Mouse (Mus musculus): Measurements from ENCODE around the gene Sh3pxd2a. TPM values are rescaled to one million over a fixed set of nuclear protein-coding genes. Genes with fewer than 3 reads are reported as not detected.

Gene Sh3pxd2a
- polyA plus RNA-seq, 2 experiments from 2014 or later: 0.60 to 1.9 TPM

DNA sequence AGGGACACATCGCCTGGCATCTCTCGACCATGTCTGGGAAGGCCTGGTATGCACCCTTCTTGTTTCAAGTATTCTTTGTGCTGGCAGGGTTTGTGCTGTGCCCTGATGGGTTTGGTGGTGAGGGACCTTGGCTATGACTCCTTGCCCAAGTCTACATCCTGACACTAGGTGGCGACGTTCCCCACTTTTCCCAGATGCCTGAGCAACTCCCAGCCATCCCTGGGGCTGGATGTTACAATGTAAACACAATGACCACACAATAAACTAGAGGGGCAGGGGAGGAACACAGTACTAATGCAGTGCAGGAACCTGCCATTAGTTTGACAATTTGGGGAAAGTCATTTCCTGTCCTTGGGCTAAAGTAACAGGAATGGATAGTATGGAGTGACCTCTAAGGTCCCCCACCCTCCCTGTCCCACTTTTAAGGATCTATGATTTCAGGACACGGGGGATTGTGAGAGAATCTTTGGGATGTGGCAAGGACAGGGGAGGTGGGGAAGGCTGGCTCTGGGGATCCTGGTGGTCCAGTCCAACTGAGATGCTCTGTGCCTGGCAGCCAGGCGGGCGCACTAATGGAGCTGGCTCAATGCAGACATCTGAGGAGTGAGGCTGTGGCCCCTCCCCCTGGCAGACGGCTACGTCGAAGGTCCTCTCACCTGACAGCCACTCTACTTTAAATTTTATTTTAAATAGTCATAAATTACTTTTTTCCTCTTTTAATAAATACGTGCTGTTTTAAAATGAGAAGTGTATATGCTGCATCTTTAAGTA is 199.7 kb downstream of the Sh3pxd2a start:
- no peak for ATAC-seq

- no peak for ATAC-seq
Observed at GRCm38 (mm10) chr19:47263621-47264020, 200.6 kb downstream of the Sh3pxd2a start.

GRCm38 (mm10) chr19:47261196-47261595 is 203.0 kb downstream of the Sh3pxd2a start:
- ATAC-seq: no peak

DNA sequence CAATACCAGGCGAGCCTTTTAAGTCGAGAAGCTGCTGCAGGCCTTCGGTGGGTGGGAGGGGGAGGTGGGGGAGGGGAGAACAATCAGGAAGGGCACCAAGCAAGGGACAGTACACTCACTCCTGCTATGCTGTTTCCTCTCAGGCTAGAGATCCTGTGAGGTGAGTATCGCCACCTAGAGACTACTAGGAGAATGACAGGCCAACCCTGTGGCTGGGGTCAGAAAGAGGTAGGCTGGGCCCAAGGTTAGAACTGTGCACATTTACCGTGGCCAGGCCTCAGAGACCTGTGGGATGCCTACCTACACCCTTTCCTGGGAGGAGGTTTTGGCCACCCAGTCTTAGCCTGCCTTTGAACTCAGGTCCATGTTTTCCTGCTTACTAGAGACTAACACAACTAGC is 204.6 kb downstream of the Sh3pxd2a start:
- ATAC-seq: no peak

DNA sequence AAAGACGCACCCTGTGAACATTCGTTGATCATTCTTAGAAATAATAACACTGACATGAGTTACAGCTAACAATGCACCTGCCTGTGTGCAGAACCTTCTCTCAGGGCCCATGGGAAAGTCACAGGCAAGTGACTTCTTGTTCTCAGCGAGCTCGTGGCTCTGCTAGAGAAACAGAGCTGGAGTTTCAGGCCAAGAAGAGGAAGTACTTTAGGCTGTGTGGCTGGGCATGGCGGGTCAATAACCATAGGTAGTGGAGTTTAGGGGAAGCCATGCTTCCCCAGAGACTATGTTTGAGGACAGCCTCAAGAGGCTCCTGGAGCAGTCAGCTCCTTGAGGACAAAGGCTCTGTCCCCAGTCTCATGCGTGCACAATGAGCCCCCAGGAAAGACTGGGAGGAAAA is 208.3 kb downstream of the Sh3pxd2a start:
- ATAC-seq: no peak

- no peak for ATAC-seq
Observed at GRCm38 (mm10) chr19:47255036-47255435, 209.2 kb downstream of the Sh3pxd2a start.

DNA sequence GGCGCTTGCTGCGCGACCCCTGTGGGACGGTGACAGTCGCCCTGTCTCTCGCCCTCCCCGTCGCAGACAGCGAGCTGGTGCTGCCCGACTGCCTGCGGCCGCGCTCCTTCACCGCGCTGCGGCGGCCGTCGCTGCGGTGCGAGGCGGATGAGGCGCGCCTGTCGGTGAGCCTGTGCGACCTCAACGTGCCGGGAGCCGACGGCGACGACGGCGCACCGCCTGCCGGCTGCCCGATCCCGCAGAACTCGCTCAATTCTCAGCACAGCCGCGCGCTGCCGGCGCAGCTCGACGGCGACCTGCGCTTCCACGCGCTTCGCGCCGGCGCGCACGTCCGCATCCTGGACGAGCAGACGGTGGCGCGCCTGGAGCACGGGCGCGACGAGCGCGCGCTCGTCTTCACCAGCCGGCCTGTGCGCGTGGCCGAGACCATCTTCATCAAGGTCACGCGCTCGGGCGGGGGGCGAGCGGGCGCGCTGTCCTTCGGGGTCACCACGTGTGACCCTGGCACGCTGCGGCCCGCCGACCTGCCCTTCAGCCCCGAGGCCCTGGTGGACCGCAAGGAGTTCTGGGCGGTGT is 211.1 kb downstream of the Sh3pxd2a start:
- no peak for ATAC-seq

DNA sequence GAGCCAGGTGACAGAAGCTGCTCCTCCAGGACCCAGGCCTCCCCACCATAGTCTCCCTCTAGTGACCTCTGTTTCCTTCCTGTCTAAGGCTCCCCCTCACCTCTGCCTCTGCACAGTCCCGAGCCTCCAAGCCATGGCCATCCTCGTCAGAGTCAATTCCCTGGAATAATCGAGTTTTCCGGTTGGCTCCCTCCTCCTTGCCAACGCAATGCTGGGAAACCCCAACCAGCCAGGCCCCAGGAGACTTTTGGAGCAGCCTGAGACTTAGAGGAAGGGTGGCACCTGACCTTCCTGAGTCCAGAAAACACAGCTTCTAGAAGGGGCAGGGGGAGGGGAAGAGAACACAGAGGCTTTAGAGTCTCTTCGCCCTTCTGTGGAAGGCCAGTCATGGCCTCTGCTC is 213.3 kb downstream of the Sh3pxd2a start:
- ATAC-seq: no peak

DNA sequence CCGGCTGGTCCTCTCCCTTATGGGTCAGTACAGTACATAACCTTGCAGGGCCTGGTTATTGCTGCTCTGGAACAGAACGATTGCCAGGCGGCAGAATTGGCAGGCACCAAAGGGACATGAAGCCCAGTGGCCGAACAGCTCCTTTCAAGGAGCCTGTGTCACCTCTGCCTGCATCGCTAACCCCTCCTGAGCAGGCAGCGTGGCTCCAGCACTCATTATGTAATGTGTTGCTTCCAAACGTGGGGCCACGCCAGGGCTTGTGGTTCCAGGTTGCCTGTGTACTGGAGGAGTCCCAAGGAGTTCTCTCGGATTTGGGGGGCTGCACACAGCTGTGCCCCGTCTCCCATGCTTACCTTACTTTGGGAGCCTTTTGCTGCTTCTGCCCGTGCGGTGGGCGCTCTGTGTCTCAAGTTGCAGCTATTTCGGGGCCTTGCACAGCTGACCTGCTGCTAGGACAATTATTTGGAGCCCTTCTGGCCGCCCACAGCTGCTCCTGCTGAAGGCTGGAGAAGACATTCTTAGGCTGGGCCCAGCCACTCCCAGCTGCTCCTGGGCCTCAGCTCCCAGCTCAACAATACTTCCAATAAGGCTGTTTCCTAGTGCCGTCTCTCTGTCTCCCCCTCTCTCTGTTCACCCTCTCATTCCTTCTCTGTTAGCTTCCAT is 215.2 kb downstream of the Sh3pxd2a start:
- ATAC-seq: no peak

DNA sequence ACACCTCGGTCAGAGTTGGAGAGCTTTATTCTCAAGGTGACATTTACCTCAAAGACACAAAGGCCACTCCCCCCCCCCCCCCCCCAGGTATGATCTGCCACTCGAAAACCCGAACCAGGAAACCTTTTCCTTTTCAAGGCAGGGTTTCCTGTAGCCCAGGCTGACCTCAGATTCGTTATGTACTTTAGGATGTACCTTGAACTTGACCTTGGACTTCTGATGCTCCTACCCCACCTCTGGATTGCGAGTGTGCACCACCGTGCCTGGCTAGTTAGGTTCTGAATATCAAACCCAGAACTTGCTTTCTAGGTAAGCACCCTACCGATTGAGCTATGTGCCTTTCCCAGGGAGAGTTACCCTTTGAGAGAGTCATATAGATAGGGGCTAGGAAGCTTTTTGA is 215.9 kb downstream of the Sh3pxd2a start:
- ATAC-seq: no peak

- ATAC-seq: no peak
Observed at GRCm38 (mm10) chr19:47247791-47248190, 216.4 kb downstream of the Sh3pxd2a start.

GRCm38 (mm10) chr19:47245512-47245911 is 218.7 kb downstream of the Sh3pxd2a start:
- ATAC-seq: no peak

GRCm38 (mm10) chr19:47242227-47242626 is 222.0 kb downstream of the Sh3pxd2a start:
- ATAC-seq: no peak

DNA sequence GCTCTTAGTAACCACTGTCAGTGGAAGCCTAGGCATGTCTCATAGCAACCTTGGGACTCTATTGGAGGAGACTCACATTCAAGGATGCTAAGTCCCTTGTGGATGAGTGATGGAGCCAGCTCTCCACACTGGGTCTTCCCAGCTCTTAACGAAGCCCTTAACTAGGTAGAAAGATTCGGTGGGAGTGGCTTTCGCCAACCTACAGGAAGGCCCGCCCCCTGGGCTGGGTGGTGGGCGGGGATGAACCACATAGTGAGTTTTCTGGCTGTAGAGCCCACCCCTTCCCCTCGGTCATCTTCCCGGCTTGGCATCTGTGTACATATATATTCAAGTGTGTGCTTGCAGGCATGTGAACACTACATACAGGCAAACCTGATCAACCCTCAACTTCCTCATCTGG is 223.2 kb downstream of the Sh3pxd2a start:
- no peak for ATAC-seq

GRCm38 (mm10) chr19:47240076-47240475 is 224.1 kb downstream of the Sh3pxd2a start:
- ATAC-seq: no peak

- ATAC-seq: no peak
Observed at GRCm38 (mm10) chr19:47233087-47233486, 231.1 kb downstream of the Sh3pxd2a start.

DNA sequence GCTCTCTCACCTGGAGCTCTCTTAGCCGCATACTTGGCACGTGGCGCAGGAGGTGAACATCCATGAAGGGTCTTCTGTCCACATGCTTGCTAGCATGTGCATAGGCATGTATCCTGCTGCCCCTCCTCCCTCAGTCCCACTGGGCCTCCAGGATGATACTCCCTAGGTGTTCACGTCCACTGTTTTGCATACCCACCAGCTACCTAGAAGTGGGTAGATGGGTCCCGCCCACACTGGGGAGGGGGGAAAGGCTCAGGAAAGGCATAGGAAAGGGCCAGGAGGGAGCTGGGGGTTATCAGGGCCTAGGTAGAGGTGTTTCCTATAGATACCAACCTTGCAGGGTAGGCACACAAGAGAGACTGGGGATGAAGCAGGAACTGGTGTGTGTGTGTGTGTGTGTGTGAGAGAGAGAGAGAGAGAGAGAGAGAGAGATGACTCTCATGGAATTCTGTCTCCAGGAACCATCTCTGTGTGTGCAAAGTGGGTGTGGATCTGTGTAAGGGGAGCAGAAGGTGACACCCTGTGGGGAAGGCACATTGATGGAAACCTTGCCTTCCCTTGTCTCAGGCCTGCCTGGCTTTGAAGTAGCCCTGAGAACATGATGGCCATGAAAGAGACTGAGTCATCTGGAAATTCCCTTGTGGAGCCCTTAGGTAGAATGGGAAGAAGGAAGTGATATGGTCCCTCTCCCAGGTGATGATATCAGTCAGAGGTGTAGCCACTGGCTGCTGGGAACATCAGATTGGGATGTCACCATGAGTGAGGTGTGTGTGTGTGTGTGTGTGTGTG is 231.9 kb downstream of the Sh3pxd2a start:
- ATAC-seq: no peak

GRCm38 (mm10) chr19:47231389-47231788 is 232.8 kb downstream of the Sh3pxd2a start:
- no peak for ATAC-seq

- ATAC-seq: no peak
Observed at GRCm38 (mm10) chr19:47230682-47231081, 233.5 kb downstream of the Sh3pxd2a start.

- no peak for ATAC-seq
Observed at GRCm38 (mm10) chr19:47230082-47230481, 234.1 kb downstream of the Sh3pxd2a start.

DNA sequence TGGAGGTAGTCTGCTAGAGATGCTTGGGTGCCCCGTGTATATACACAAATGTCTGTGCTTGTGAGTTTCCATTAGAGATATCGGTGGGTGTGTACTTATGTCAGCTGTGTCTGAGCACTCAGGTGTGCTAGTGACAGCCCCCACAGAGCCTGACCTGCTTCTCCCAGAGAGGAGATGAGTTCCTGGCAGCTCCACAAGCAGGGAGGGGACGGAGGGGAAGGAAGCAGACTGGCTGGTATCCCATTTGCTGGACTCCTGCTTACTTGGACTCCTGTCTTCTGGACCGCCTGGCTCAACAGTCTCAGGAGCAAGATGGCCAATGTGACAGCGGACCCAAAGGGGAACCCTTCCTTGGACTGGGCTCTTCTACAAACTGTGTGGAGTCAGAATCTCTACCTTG is 234.7 kb downstream of the Sh3pxd2a start:
- no peak for ATAC-seq

DNA sequence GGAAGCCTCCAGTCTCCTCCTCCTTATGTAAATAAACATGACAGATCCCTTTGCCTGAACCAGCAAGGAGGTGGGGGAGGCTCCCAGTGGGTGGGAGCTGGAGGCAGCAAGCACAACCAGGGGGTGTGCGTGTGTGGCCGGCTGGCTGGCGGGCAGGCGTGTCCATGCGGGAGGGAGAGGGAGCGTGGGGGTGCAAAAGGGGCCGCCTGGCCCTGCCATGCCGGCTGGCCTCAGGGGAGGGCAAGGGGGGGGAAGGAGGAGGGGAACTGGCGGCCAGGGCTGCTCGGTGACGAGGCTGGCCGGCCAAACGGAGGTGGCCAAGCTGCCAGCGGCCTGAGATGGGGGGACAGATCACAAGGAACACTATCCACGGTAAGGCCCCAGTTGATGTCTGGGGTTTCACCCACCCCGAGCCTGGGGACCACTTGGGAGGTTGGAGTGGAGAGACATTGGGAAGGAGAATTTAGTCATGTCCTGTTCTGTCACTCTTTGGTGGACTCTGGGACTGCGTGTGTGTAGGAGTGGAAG is 235.4 kb downstream of the Sh3pxd2a start:
- ATAC-seq: no peak

- no peak for ATAC-seq
Observed at GRCm38 (mm10) chr19:47225791-47226190, 238.4 kb downstream of the Sh3pxd2a start.

Measured in CD4-positive, CD25-positive, alpha-beta regulatory T cell, adult 4 months (primary cell).